Mouse (Mus musculus) bone marrow, adult 2 months (tissue): Measurements from ENCODE around the gene Bfsp2.

Experiments used
- CTCF ChIP-seq: fragments of 200-500 bp; IDR thresholded peaks from 2 replicates; pipeline ENCODE4 v1.5.1; 2011; ENCODE audit warnings: low read length, control low read depth; ENCODE audit not compliant: control insufficient read depth, insufficient read depth
- POLR2A ChIP-seq: fragments of 200-500 bp; IDR thresholded peaks from 2 replicates; pipeline ENCODE4 v1.6.1; 2011; ENCODE audit warnings: low read depth, mild to moderate bottlenecking, control low read depth, low read length, borderline replicate concordance; ENCODE audit not compliant: control insufficient read depth

GRCm38 (mm10) chr9:103465293-103465692, 14.9 kb downstream of the Bfsp2 start:
- TF ChIP-seq CTCF (no peak), POLR2A (no peak)
